Mouse (Mus musculus) heart, embryonic 16.5 days (tissue): ENCODE measurements around the gene Htr2b. TPM values are rescaled to one million over a fixed set of nuclear protein-coding genes. Genes with fewer than 3 reads are reported as not detected.

Experiments used
- ATAC-seq: fragments of 200-750 bp; cut with Nextera tagmentation; replicated peaks from 2 replicates; pipeline ENCODE4 v1.8.0; 2017; ENCODE audit warnings: moderate number of reproducible peaks; ENCODE audit not compliant: insufficient read depth, low FRiP score; ENCODE audit errors: extremely low read depth
- H3K27ac ChIP-seq: fragments of 300-500 bp; sonication (generic); 2 replicates; pipeline ENCODE4 v1.5.1; 2014; ENCODE audit warnings: mild to moderate bottlenecking, low read length, control low read depth, moderate library complexity
- H3K27me3 ChIP-seq: fragments of 300-500 bp; sonication (generic); 2 replicates; pipeline ENCODE4 v1.6.1; 2014; ENCODE audit warnings: low read length, mixed read lengths; ENCODE audit not compliant: control insufficient read depth, insufficient read depth
- H3K36me3 ChIP-seq: fragments of 300-500 bp; sonication (generic); 2 replicates; pipeline ENCODE4 v1.6.1; 2014; ENCODE audit not compliant: control insufficient read depth, insufficient read depth
- H3K4me1 ChIP-seq: fragments of 300-500 bp; sonication (generic); 2 replicates; pipeline ENCODE4 v1.6.1; 2014; ENCODE audit warnings: low read length, mixed read lengths; ENCODE audit not compliant: control insufficient read depth, insufficient read depth
- H3K4me2 ChIP-seq: fragments of 300-500 bp; sonication (generic); 2 replicates; pipeline ENCODE4 v1.6.1; 2014; ENCODE audit warnings: low read depth, mild to moderate bottlenecking, control low read depth, low read length
- H3K4me3 ChIP-seq: fragments of 300-500 bp; sonication (generic); 2 replicates; pipeline ENCODE4 v1.5.1; 2014; ENCODE audit warnings: mild to moderate bottlenecking, control low read depth, low read length
- H3K9ac ChIP-seq: fragments of 300-500 bp; sonication (generic); 2 replicates; pipeline ENCODE4 v1.6.1; 2014; ENCODE audit warnings: low read length, control low read depth
- H3K9me3 ChIP-seq: fragments of 300-500 bp; sonication (generic); replicated peaks from 2 replicates; pipeline ENCODE4 v1.6.1; 2016; ENCODE audit warnings: low read length; ENCODE audit not compliant: control insufficient read depth
- WGBS: fragments of 180-500 bp; shearing (Covaris S2); extraction: QIAGEN DNeasy Blood & Tissue Kit; methylation state at CpG from one replicate; pipeline ENCODE4 v1.1.7; 2014; 5-methylcytosine and 5-hydroxymethylcytosine counted together
- polyA plus RNA-seq: library from polyadenylated mRNA; unstranded; fragments of >200 nt; fragmentation: Nextera tagmentation; extraction: Ambion mirVana; gene quantifications from 2 replicates; pipeline ENCODE4 v1.2.1, GENCODE M21; 2015

Htr2b gene
- polyA plus RNA-seq, 1 experiment from 2014 or later = 0.37 TPM

DNA sequence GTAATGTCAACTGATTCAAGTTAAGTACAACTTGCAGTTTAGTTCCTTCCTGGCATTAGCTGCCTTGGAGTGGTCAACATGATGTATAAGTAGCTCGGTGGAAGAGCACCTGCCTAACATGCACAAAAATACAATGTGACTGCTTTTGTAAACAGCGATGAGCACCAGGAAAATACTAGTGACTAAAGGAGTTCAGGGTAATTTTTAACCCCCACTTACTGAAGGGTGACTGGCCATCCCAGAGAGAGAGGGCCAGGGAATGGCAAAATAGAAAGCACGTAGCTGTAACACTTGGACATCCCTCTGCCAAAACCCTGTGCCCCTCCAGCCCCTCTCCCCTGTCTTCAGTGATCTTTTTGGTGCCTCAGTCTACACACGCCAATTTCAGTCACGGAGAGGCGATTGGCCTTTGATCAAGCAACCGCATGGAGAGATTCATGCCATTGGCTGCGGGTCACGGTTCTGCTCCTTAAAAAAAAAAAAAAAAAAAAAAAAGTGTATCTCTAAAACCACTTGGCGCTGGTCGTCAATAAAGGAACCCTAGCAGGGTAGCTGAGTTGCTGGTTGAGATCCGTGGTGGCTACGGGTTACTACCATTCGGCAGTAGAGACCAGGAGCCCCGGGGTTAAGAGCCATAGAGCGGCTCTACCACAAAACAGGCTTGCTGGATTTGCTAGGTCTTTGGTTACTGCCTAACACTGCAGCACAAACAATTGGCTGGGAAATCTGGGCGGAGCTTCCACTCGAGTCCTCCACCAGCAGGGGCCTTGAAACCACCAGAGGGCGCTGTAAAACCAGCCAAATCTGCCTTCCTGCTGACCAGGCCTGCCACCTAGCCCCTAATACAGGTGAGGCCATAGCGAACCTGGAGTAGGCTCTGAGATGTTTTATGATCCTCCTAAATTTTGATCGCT is 52.7 kb downstream of the Htr2b start:
- no peaks in the 10 kb centered on the region for H3K9me3 ChIP-seq
- H3K4me1 ChIP-seq = peaks cover 2% of the 10 kb centered on the region; the same call in 1 of the 2 replicates
- 12% methylated on average over 21 of the region's 21 CpGs for WGBS
- peak overlapping the region; percentile 48 for H3K4me3 ChIP-seq
- ATAC-seq = peak; percentile 70
- no peaks in the 10 kb centered on the region for H3K36me3 ChIP-seq
- H3K27ac ChIP-seq = 0 out of 2 replicates have a peak overlapping the region, but pooled peaks have one; percentile 9
- no peaks in the 10 kb centered on the region for H3K27me3 ChIP-seq
- peak overlapping the region; percentile 63 for H3K9ac ChIP-seq
- peak overlapping the region; percentile 73 for H3K4me2 ChIP-seq

DNA sequence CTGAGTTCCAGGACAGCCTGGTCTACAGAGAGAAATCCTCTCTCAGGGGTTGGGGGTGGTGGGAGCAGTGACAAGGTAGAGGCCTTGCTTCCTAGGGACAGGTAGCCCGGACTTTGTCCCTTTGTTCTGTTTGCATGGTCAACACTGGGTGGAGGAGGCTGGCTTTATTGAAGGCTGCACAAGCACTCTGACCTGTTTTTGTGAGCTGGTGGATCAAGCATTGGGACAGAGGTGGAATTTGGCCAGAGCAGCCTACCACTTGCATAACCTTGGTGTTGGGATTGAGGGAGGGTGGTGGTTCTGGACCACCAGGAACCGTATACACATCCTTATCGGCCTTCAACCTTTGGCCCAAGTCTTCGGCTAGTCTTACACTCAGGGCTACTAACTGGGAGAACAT is 55.5 kb downstream of the Htr2b start:
- WGBS = 83% methylated on average over 4 of the region's 4 CpGs
- Histone ChIP-seq H3K27ac (no peak overlapping the region), H3K9ac (no peak overlapping the region), H3K27me3 (no peaks in the 10 kb centered on the region), H3K36me3 (no peaks in the 10 kb centered on the region), H3K9me3 (no peaks in the 10 kb centered on the region), H3K4me1 (no peaks in the 10 kb centered on the region), H3K4me3 (no peak overlapping the region), H3K4me2 (no peak overlapping the region)
- no peak for ATAC-seq

DNA sequence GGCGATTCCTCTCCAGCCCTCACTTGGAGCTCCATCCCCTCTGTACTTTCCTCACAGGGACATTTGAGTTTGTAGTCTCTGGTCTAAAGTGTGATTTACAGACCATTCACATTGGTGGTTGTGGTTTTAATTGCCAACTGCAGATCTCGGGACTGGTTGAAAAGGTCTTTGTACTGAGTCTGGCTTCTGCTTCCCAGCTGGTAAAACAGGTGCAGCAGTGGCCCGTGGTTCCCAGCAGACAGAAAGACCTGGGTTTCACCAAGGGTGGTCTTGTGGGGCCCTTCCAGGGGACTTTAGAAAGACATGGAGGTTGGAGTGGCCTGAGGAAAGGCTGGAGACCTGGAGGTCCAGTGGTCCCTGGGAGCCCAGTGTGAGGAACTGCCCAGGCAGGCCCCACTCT is 56.8 kb downstream of the Htr2b start:
- no peaks in the 10 kb centered on the region for H3K4me1 ChIP-seq
- H3K4me3 ChIP-seq = no peak overlapping the region
- no peaks in the 10 kb centered on the region for H3K27me3 ChIP-seq
- H3K9ac ChIP-seq = no peak overlapping the region
- H3K36me3 ChIP-seq = no peaks in the 10 kb centered on the region
- no peak overlapping the region for H3K27ac ChIP-seq
- H3K9me3 ChIP-seq = no peaks in the 10 kb centered on the region
- ATAC-seq = no peak
- WGBS = 58% methylated on average over 3 of the region's 3 CpGs
- no peak overlapping the region for H3K4me2 ChIP-seq

DNA sequence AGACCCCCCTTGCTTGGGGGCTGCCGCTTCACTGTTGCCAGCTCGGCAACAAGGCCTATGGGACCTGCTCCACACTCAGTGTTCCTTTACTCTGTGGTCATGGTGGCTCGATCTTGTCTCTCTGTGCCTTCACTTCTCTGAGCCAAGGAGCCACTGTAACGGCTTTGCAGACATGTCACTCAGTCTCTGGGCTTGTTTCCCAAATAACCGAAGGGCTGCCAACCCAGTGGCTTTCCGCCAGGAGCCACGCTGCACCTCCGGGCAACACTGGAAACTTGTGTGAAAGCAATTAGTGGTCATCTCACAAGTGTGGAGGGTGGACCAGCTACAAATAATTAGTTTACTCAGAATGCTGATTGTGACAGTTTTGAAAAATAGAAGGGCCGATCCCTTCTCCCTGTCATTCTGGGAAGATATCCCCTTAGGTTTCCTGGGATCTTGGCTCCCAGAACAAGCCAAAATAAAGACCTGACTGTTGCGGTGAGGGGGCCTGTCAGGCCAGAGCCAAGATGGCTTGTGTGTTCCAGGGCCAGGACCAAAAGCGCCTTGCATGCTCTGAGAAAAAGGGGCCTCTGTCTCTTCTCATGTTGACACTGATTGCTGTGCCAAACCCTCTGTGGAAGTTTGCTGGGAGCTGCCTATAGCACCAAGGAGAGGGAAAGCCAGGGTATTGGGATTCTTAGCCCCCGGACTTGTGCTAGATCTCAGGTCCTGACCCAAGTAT is 58.4 kb downstream of the Htr2b start:
- ATAC-seq = peak; percentile 14; the same call in 1 of the 2 replicates
- 65% methylated on average over 12 of the region's 12 CpGs for WGBS
- H3K27ac ChIP-seq = no peak overlapping the region

More for the DNA sequence above, 58.4 kb downstream of the Htr2b start:
- Histone ChIP-seq H3K4me1 (no peaks in the 10 kb centered on the region), H3K4me3 (no peak overlapping the region), H3K27me3 (no peaks in the 10 kb centered on the region), H3K9ac (no peak overlapping the region), H3K36me3 (no peaks in the 10 kb centered on the region), H3K9me3 (no peaks in the 10 kb centered on the region), H3K4me2 (no peak overlapping the region)

Other genes with a start within 250 kb of the Htr2b start
- gene Itm2c, start 217.7 kb downstream of the Htr2b start, polyA plus RNA-seq = 188 TPM in 2 replicates
- gene 4933407L21Rik, start 183.5 kb downstream of the Htr2b start, polyA plus RNA-seq = 0.09 and 0.21 TPM in 2 replicates
- 0.09 and 0.18 TPM in 2 replicates for gene Gpr55, start 151.0 kb downstream of the Htr2b start, polyA plus RNA-seq
- not detected in 2 replicates for gene Spata3, start 95.2 kb downstream of the Htr2b start, polyA plus RNA-seq
- gene 2810459M11Rik, start 66.1 kb downstream of the Htr2b start, polyA plus RNA-seq = 0.21 and 0.24 TPM in 2 replicates
- 131 and 142 TPM in 2 replicates for gene Psmd1, start 47.6 kb downstream of the Htr2b start, polyA plus RNA-seq
- gene Gm21972, start 21.7 kb upstream of the Htr2b start, polyA plus RNA-seq = not detected in 2 replicates
- gene Armc9, start 42.8 kb upstream of the Htr2b start, polyA plus RNA-seq = 12.1 and 12.4 TPM in 2 replicates
- 1.6 and 2.1 TPM in 2 replicates for gene B3gnt7, start 190.9 kb upstream of the Htr2b start, polyA plus RNA-seq
- 230 and 276 TPM in 2 replicates for gene Ncl, start 247.4 kb upstream of the Htr2b start, polyA plus RNA-seq